Mouse (Mus musculus): ENCODE measurements around the gene Ndufa1. TPM values are rescaled to one million over a fixed set of nuclear protein-coding genes. Genes with fewer than 3 reads are reported as not detected.
"Not testable (repeated sequence)": the region's sequence is repeated elsewhere in the genome, so short reads cannot be mapped to it uniquely, and the experiment has no call there.

The Ndufa1 gene
- 948 and 990 TPM in 2 replicates for polyA plus RNA-seq (2014; fragmentation: Nextera tagmentation; extraction: Ambion mirVana)

DNA sequence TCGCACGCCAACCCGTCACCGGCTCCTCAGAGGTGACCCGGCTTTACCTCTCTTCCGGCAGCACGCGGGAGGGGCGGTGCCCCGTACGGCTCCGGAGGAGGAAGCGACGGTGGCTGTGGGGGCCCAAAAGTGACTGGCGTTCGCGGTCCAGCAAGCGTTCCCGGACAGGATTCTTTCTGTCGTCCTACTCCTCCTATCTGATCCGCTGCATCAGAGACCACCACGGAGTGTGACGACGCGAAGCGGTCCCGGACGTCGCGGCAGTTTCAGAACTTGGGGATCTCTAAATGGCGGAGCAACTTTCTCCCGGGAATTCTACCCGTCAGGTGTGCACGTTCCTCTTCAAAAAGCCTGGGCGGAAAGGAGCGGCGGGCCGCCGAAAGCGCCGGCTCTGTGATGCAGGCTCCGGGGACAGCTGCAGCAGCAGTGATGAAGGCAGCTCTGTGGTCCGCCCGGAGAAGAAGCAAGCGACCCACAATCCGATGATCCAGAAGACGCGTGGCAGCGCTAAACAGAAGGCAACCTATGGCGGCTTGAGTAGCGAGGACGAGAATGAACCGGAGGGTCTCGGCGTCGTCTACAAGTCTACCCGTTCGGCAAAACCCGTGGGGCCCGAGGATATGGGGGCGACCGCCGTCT, at the start of gene Ndufa1, which contains the start of gene Rnf113a1:
TSS of gene Ndufa1 (minus strand) at position 59 of the 639 bp plus-strand sequence.
TSS of gene Rnf113a1 (plus strand) at position 141 of the 639 bp plus-strand sequence.
- Histone ChIP-seq H3K27me3 (ENCODE audit: control insufficient read depth, insufficient read depth, low read length) (no peaks in the 10 kb centered on the region), H3K27ac (replicated peaks in 1 of 2; ENCODE audit: control insufficient read depth in 1 of 2, insufficient read depth in 1 of 2, low read depth in 2 of 2, low read length in 2 of 2) (peak within 1 kb of the TSS; percentile 35 to 60; a peak in 3 of 4 replicates), H3K4me2 (ENCODE audit: low read length) (peak within 1 kb of the TSS; percentile 77), H3K4me1 (ENCODE audit: control insufficient read depth in 2 of 2, insufficient read depth in 2 of 2, low read length in 2 of 2) (peaks cover 0 to 6% of the 10 kb centered on the region in 2 experiments; a peak in 1 of 4 replicates), H3K9ac (ENCODE audit: low read length) (peak within 1 kb of the TSS; percentile 71), H3K36me3 (ENCODE audit: control insufficient read depth, insufficient read depth, low read length) (peaks cover 17% of the 10 kb centered on the region; the same call in 1 of the 2 replicates), H3K9me3 (ENCODE audit: control insufficient read depth, low read length) (no peaks in the 10 kb centered on the region), H3K4me3 (ENCODE audit: control insufficient read depth in 1 of 2, insufficient read depth in 1 of 2, low read depth in 1 of 2, low read length in 2 of 2) (peak within 1 kb of the TSS; percentile 52 to 89)
- WGBS = 14% methylated on average over 63 of the region's 63 CpGs
- peak; percentile 69; the same call in 1 of the 2 replicates for ATAC-seq (ENCODE audit: insufficient number of reproducible peaks, insufficient read depth, low FRiP score, low read depth)

DNA sequence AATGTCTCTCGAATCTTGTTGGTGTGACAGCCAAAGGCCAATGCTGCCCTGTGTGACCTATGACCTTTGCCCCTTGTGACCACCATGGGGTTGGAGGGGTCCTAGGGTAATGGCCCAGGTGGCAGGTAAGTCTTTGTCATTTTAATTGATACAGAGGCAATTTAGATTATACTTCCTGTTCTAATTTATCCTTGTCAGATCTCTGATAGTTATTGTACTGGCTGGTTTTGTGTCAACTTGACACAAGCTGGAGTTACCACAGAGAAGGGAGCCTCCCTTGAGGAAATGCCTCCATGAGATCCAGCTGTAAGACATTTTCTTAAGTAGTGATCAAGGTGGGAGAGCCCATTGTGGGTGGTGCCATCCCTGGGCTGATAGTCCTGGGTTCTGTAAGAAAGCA, 31.2 kb upstream of the Ndufa1 start, which contains the start of gene Rhox1:
TSS of gene Rhox1 (minus strand) at position 101 of the 400 bp plus-strand sequence.
- H3K36me3 ChIP-seq (ENCODE audit: control insufficient read depth, insufficient read depth, low read length); H3K4me1 ChIP-seq (ENCODE audit: control insufficient read depth in 2 of 2, insufficient read depth in 2 of 2, low read length in 2 of 2); H3K9ac ChIP-seq (ENCODE audit: low read length); H3K9me3 ChIP-seq (ENCODE audit: control insufficient read depth, low read length); H3K4me2 ChIP-seq (ENCODE audit: low read length); H3K27me3 ChIP-seq (ENCODE audit: control insufficient read depth, insufficient read depth, low read length); H3K4me3 ChIP-seq (ENCODE audit: control insufficient read depth in 1 of 2, insufficient read depth in 1 of 2, low read depth in 1 of 2, low read length in 2 of 2); H3K27ac ChIP-seq (replicated peaks in 1 of 2; ENCODE audit: control insufficient read depth in 1 of 2, insufficient read depth in 1 of 2, low read depth in 2 of 2, low read length in 2 of 2); ATAC-seq (ENCODE audit: insufficient number of reproducible peaks, insufficient read depth, low FRiP score, low read depth): not testable (repeated sequence)
- WGBS = 68% methylated on average over 1 of the region's 1 CpGs

DNA sequence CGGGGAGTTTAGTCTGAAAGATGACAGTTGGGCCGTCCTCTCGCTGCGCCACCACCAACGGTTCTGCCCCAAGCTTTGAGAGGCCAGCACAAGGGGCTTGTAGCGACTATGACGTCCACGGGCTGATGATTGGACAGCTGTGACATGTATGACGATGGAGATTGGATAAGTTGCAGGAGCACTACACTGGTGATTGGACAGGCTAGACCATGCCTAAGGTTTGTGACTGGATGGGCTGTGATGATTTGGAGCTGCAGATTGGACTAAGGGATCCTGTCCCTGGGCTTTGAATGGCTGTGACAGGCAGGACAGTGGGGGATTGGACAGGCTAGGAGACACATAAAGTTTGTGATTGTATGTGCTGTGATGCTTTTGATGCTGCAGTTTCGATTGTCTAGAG, 20.0 kb upstream of the Ndufa1 start, which contains the start of gene Gm9:
TSS of gene Gm9 (minus strand) at position 101 of the 400 bp plus-strand sequence.
- no peak for ATAC-seq (ENCODE audit: insufficient number of reproducible peaks, insufficient read depth, low FRiP score, low read depth)
- H3K27ac ChIP-seq (replicated peaks in 1 of 2; ENCODE audit: control insufficient read depth in 1 of 2, insufficient read depth in 1 of 2, low read depth in 2 of 2, low read length in 2 of 2) = no peak within 1 kb of the TSS
- H3K9ac ChIP-seq (ENCODE audit: low read length) = no peak within 1 kb of the TSS
- H3K36me3 ChIP-seq (ENCODE audit: control insufficient read depth, insufficient read depth, low read length) = no peaks in the 10 kb centered on the region
- H3K27me3 ChIP-seq (ENCODE audit: control insufficient read depth, insufficient read depth, low read length) = no peaks in the 10 kb centered on the region
- H3K4me2 ChIP-seq (ENCODE audit: low read length) = no peak within 1 kb of the TSS
- H3K4me1 ChIP-seq (ENCODE audit: control insufficient read depth in 2 of 2, insufficient read depth in 2 of 2, low read length in 2 of 2) = no peaks in the 10 kb centered on the region
- 80% methylated on average over 10 of the region's 10 CpGs for WGBS
- H3K4me3 ChIP-seq (ENCODE audit: control insufficient read depth in 1 of 2, insufficient read depth in 1 of 2, low read depth in 1 of 2, low read length in 2 of 2) = no peak within 1 kb of the TSS
- H3K9me3 ChIP-seq (ENCODE audit: control insufficient read depth, low read length) = no peaks in the 10 kb centered on the region

DNA sequence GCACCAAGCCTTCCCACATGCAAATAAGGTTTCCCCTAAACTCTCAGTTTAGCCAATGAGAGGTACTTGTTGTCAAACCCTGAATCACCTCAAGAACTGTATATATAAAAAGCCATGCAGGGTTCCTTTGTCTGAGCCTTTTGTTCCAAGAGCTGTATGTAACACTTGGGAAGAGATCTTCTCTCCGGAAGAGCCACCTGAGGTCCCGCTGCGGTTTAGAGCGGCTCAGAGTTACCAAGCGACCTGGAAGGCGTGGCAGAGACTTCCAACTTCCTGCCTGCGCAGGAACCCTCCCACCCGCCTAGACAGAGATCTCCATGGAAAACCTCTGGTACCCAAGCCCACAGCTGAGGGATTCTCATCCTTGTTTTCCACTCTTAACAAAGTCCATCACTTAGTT, 7.7 kb upstream of the Ndufa1 start:
- no peak for ATAC-seq (ENCODE audit: insufficient number of reproducible peaks, insufficient read depth, low FRiP score, low read depth)
- no peaks in the 10 kb centered on the region for H3K9me3 ChIP-seq (ENCODE audit: control insufficient read depth, low read length)
- H3K4me1 ChIP-seq (ENCODE audit: control insufficient read depth in 2 of 2, insufficient read depth in 2 of 2, low read length in 2 of 2) = no peaks in the 10 kb centered on the region
- H3K4me3 ChIP-seq (ENCODE audit: control insufficient read depth in 1 of 2, insufficient read depth in 1 of 2, low read depth in 1 of 2, low read length in 2 of 2) = no peak overlapping the region
- H3K9ac ChIP-seq (ENCODE audit: low read length) = no peak overlapping the region
- 42% methylated on average over 8 of the region's 8 CpGs for WGBS
- H3K36me3 ChIP-seq (ENCODE audit: control insufficient read depth, insufficient read depth, low read length) = no peaks in the 10 kb centered on the region
- no peaks in the 10 kb centered on the region for H3K27me3 ChIP-seq (ENCODE audit: control insufficient read depth, insufficient read depth, low read length)
- no peak overlapping the region for H3K4me2 ChIP-seq (ENCODE audit: low read length)
- no peak overlapping the region for H3K27ac ChIP-seq (replicated peaks in 1 of 2; ENCODE audit: control insufficient read depth in 1 of 2, insufficient read depth in 1 of 2, low read depth in 2 of 2, low read length in 2 of 2)

DNA sequence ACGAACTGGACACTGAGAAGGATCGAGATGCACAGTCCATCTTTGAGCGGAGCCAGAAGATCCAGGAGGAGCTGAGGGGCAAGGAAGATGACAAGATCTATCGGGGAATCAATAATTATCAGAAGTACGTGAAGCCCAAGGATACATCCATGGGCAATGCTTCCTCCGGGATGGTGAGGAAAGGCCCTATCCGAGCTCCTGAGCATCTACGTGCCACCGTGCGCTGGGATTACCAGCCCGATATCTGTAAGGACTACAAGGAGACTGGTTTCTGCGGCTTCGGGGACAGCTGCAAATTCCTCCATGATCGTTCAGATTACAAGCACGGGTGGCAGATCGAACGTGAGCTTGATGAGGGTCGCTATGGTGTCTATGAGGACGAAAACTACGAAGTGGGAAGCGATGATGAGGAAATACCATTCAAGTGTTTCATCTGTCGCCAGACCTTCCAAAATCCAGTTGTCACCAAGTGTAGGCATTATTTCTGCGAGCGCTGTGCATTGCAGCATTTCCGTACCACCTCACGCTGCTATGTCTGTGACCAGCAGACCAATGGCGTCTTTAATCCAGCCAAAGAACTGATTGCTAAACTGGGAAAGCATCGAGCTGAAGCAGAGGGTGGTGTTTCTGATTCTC, 899 bp upstream of the Ndufa1 start:
- Histone ChIP-seq H3K4me2 (ENCODE audit: low read length) (peak overlapping the region; percentile 77), H3K27me3 (ENCODE audit: control insufficient read depth, insufficient read depth, low read length) (no peaks in the 10 kb centered on the region), H3K36me3 (ENCODE audit: control insufficient read depth, insufficient read depth, low read length) (peaks cover 16% of the 10 kb centered on the region; the same call in 1 of the 2 replicates), H3K4me3 (ENCODE audit: control insufficient read depth in 1 of 2, insufficient read depth in 1 of 2, low read depth in 1 of 2, low read length in 2 of 2) (peak overlapping the region; percentile 52 to 89), H3K9me3 (ENCODE audit: control insufficient read depth, low read length) (no peaks in the 10 kb centered on the region), H3K9ac (ENCODE audit: low read length) (peak overlapping the region; percentile 71), H3K27ac (replicated peaks in 1 of 2; ENCODE audit: control insufficient read depth in 1 of 2, insufficient read depth in 1 of 2, low read depth in 2 of 2, low read length in 2 of 2) (no peak overlapping the region), H3K4me1 (ENCODE audit: control insufficient read depth in 2 of 2, insufficient read depth in 2 of 2, low read length in 2 of 2) (peaks cover 0 to 6% of the 10 kb centered on the region in 2 experiments; a peak in 1 of 4 replicates)
- WGBS = 29% methylated on average over 28 of the region's 28 CpGs
- no peak for ATAC-seq (ENCODE audit: insufficient number of reproducible peaks, insufficient read depth, low FRiP score, low read depth)

DNA sequence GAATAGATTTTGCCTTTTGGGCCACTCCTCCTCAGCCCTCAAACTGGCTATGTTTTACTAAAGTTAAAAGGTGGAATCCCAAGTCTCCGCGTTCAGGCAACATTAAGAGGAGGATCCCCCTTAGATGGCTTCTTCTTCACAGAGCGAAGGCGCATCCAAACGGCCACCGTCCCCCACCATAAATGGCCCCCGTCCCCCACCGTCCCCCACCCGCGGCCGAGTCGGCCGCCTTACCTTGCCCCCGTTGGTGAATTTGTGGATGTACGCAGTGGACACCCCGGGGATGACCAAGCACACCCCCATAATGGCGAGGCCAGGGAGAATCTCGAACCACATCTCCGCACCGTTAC, 233 bp downstream of the Ndufa1 start:
- Histone ChIP-seq H3K9me3 (ENCODE audit: control insufficient read depth, low read length) (no peaks in the 10 kb centered on the region), H3K4me1 (ENCODE audit: control insufficient read depth in 2 of 2, insufficient read depth in 2 of 2, low read length in 2 of 2) (peaks cover 0 to 6% of the 10 kb centered on the region in 2 experiments; a peak in 1 of 4 replicates), H3K27me3 (ENCODE audit: control insufficient read depth, insufficient read depth, low read length) (no peaks in the 10 kb centered on the region), H3K36me3 (ENCODE audit: control insufficient read depth, insufficient read depth, low read length) (peaks cover 17% of the 10 kb centered on the region; the same call in 1 of the 2 replicates), H3K4me2 (ENCODE audit: low read length) (peak overlapping the region; percentile 77), H3K27ac (replicated peaks in 1 of 2; ENCODE audit: control insufficient read depth in 1 of 2, insufficient read depth in 1 of 2, low read depth in 2 of 2, low read length in 2 of 2) (0 out of 4 replicates have a peak overlapping the region, but pooled peaks of 1 of the 2 experiments have one; percentile 6), H3K4me3 (ENCODE audit: control insufficient read depth in 1 of 2, insufficient read depth in 1 of 2, low read depth in 1 of 2, low read length in 2 of 2) (peak overlapping the region; percentile 52 to 89), H3K9ac (ENCODE audit: low read length) (peak overlapping the region; percentile 71)
- no peak for ATAC-seq (ENCODE audit: insufficient number of reproducible peaks, insufficient read depth, low FRiP score, low read depth)
- WGBS = 19% methylated on average over 20 of the region's 20 CpGs

DNA sequence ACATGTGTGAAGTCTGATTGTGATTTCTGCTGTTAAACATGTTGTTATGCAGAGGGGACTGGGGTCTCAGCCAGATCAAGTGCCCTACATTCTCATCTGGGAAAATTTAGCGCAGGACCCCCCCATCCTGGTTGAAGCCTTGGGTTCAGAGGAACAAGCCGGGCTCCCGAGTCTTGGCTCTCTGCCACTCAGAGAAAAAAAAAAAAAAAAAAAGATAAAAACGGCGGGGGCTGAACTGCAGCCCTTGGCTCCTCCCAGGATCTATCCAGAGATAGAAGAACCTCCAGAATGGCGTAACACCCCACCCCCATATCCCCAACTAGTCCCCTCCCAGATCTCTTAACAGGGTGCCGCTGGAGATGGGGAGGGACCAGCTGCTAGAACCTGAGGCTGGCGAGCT, 6.6 kb downstream of the Ndufa1 start:
- WGBS = 38% methylated on average over 8 of the region's 8 CpGs
- ATAC-seq (ENCODE audit: insufficient number of reproducible peaks, insufficient read depth, low FRiP score, low read depth); H3K4me1 ChIP-seq (ENCODE audit: control insufficient read depth in 2 of 2, insufficient read depth in 2 of 2, low read length in 2 of 2); H3K27me3 ChIP-seq (ENCODE audit: control insufficient read depth, insufficient read depth, low read length); H3K9me3 ChIP-seq (ENCODE audit: control insufficient read depth, low read length); H3K4me3 ChIP-seq (ENCODE audit: control insufficient read depth in 1 of 2, insufficient read depth in 1 of 2, low read depth in 1 of 2, low read length in 2 of 2); H3K9ac ChIP-seq (ENCODE audit: low read length); H3K27ac ChIP-seq (replicated peaks in 1 of 2; ENCODE audit: control insufficient read depth in 1 of 2, insufficient read depth in 1 of 2, low read depth in 2 of 2, low read length in 2 of 2): not testable (repeated sequence)
- Histone ChIP-seq H3K36me3 (ENCODE audit: control insufficient read depth, insufficient read depth, low read length) (peaks cover 17% of the 10 kb centered on the region; the same call in 1 of the 2 replicates), H3K4me2 (ENCODE audit: low read length) (peak overlapping the region; percentile 31)

All from heart, embryonic 14.5 days (tissue).